Mouse (Mus musculus): ENCODE results near the gene Gm20388.

- TF ChIP-seq POLR2A (IDR thresholded peaks at IDR 0.05; ENCODE audit: borderline replicate concordance, control insufficient read depth, low read depth, low read length), result no peak
- TF ChIP-seq CTCF (IDR thresholded peaks at IDR 0.05; ENCODE audit: control insufficient read depth, insufficient read depth, low read length), result no peak
Measured at GRCm38 (mm10) chr8:123953686-123954085, 4043.0 kb downstream of the Gm20388 start.

Measured in bone marrow, adult 2 months (tissue).